Mouse (Mus musculus) testis, adult 2 months (tissue): Measurements from ENCODE around the gene Mdga1.

Experiments used
- CTCF ChIP-seq: fragments of 200-500 bp; IDR thresholded peaks from 2 replicates; pipeline ENCODE4 v1.5.1; 2012; ENCODE audit warnings: low read depth, mild to moderate bottlenecking, inconsistent platforms, low read length, moderate library complexity; ENCODE audit not compliant: control insufficient read depth, insufficient read depth, insufficient replicate concordance
- POLR2A ChIP-seq: fragments of 200-500 bp; IDR thresholded peaks from 2 replicates; pipeline ENCODE4 v1.6.1; 2012; ENCODE audit warnings: low read depth, mild to moderate bottlenecking, inconsistent platforms, low read length, moderate library complexity; ENCODE audit not compliant: control insufficient read depth

DNA sequence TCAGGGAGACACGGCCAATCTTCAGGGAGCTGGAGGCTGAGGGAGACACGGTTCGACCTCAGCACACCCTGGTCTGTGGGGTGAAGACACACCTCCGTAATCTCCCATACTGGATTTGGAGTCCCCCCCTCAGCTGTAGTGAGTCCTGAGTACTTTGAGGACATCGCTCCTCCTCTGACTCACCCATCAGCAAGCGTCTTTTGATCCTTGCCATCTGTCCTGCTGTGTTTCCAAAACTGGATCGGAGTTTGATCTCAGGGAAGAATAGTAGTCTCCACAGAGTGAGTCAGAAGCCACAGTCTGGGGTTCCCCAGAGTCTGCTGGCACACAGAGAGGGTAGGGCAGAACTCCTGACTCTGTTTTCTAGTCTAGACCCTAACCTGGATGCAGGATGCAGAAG lies 150.9 kb downstream of the Mdga1 start:
- TF ChIP-seq POLR2A, result no peak
- TF ChIP-seq CTCF, result no peak
